Mouse (Mus musculus) hematopoietic stem cell, adult 5-6 weeks (primary cell): ENCODE data around the gene Pabpn1. TPM values are rescaled to one million over a fixed set of nuclear protein-coding genes. Genes with fewer than 3 reads are reported as not detected.
"Not testable (repeated sequence)": the region's sequence is repeated elsewhere in the genome, so short reads cannot be mapped to it uniquely, and the experiment has no call there.

ENCODE experiments used
- ATAC-seq, 2 experiments: fragments of 125-278 bp in 1 of 2; replicated peaks in 1 of 2; 2 replicates each; pipeline ENCODE4 v1.8.0; 2016 to 2017; ENCODE audit warnings: inconsistent platforms in 2 of 2, mild to moderate bottlenecking in 2 of 2, moderate number of reproducible peaks in 2 of 2, low read depth in 1 of 2, moderate TSS enrichment in 1 of 2; ENCODE audit not compliant: low FRiP score in 2 of 2, poor library complexity in 2 of 2, severe bottlenecking in 2 of 2, insufficient read depth in 1 of 2, low TSS enrichment in 1 of 2
- total RNA-seq: library from RNA; stranded (forward); fragments of 172-1452, 232-1000 nt; gene quantifications from 2 replicates; pipeline ENCODE4 v1.2.3, GENCODE M21; 2017

Gene Pabpn1
- total RNA-seq, 1 experiment from 2014 or later: 313 TPM

DNA sequence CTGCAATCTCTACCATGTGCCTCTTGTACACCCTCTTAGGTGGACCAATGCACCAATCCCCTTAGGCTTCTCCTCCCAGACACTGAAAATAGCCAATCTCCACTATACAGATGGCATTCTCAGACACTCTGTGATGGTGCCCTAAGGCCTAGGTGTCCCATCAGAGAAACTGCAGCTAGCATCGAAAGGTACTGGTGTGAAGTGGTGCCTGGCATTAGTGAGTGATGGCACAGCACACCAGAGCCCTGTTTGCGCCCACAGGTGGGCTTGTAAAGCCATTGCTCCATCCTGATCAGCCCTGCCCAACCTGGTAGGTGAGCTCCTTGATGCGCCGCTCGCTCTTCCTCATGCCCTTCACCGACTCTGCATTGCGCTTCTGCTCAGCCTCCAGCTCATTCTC is 51.7 kb downstream of the Pabpn1 start:
- ATAC-seq: no peak

DNA sequence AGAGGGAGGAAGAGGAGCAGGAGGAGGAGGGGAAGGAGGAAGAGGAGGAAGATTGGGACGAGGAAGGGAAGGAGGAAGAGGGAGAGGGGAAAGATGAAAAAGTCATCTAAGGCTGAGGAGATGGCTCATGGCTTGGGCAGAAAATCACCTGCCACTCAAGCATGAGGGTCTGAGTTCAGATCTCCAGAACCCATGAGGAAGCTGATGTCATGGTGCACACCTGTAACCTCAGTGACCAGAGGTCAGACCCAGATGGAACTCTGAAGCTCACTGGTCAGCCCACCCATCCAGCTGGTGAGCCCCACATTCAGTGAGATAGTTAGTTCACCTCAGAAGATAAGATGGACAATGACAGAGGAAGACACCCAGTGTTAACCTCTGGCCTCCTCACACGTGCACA is 52.6 kb downstream of the Pabpn1 start:
- ATAC-seq: no peak

DNA sequence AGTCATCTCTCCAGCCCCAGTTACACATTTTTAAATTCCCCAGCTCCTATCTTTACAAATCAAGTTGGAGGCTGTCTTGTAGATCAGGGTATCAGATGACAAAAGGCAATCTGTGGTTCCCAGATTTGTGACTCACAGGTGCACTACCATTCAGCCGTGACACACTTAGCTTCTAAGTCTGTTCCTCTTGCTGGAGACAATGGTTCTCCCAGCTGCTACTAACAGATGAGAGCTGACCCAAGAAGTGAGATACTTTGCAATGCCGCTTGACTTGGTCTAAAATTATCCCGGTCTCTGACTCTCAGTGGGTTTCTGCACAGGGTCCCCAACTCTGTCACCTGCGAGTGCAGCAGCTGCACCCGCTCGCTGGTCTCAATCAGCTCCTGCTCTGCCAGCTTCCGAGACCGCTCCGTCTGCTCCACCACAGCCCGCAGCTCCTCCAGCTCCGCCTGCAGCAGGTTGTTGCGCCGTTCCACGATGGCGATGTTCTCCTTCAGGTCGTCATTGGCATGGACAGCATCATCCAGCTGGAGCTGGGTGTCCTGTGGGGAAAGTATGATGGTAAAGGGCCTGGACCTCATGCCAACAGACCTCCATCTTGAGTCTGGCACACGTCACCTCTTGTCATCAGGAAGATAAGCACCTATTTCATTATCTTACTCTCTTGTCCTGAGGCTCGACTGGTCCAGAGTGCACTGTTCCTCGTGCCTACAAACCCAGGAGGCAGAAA is 53.8 kb downstream of the Pabpn1 start:
- no peak for ATAC-seq

DNA sequence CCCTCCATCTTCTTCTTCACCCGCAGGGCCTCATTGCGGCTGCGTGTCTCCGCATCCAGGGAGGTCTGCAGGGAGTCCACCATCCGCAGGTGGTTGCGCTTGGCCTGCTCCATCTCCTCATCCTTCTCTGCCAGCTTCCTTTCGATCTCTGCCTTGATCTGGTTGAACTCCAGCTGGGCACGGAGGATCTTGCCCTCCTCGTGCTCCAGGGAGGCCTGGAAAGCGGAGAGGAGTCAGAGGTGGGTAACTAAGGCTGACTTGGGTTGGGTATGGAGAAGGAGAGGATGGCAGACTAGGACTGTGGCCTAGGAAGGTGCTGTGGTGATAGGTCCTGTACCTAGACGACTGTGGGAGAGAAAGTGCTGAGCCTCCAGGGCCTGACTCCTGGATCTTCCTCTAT is 54.7 kb downstream of the Pabpn1 start:
- not testable (repeated sequence) for ATAC-seq

Other genes with a start within 250 kb of the Pabpn1 start
- gene 1700123O20Rik, start 206.3 kb upstream of the Pabpn1 start, total RNA-seq: 34.8 and 47.8 TPM in 2 replicates
- 261 and 357 TPM in 2 replicates for gene Acin1, start 205.6 kb upstream of the Pabpn1 start, total RNA-seq
- 1.1 TPM in 1 of 2 replicates, not detected in the other for gene Gm29776, start 193.7 kb upstream of the Pabpn1 start, total RNA-seq
- 11.4 and 25.4 TPM in 2 replicates for gene Cebpe, start 180.3 kb upstream of the Pabpn1 start, total RNA-seq
- gene Slc7a8, start 110.6 kb upstream of the Pabpn1 start, total RNA-seq: 2.3 and 3.2 TPM in 2 replicates
- not detected in 2 replicates for gene Rnf212b, start 78.4 kb upstream of the Pabpn1 start, total RNA-seq
- 11.3 and 19.1 TPM in 2 replicates for gene Homez, start 21.5 kb upstream of the Pabpn1 start, total RNA-seq
- gene Ppp1r3e, start 14.9 kb upstream of the Pabpn1 start, total RNA-seq: 2.6 and 3.6 TPM in 2 replicates
- gene Bcl2l2, start 9.1 kb upstream of the Pabpn1 start, total RNA-seq: 6.1 and 13.1 TPM in 2 replicates
- not detected in 2 replicates for gene Gm20521, start 9.1 kb upstream of the Pabpn1 start, total RNA-seq
- 0.94 and 4.6 TPM in 2 replicates for gene Slc22a17, start 20.6 kb downstream of the Pabpn1 start, total RNA-seq
- gene Efs, start 33.6 kb downstream of the Pabpn1 start, total RNA-seq: not detected in 2 replicates
- gene Il25, start 40.2 kb downstream of the Pabpn1 start, total RNA-seq: not detected in 2 replicates
- not detected in 2 replicates for gene Cmtm5, start 43.8 kb downstream of the Pabpn1 start, total RNA-seq
- not detected in 2 replicates for gene Myh6, start 74.4 kb downstream of the Pabpn1 start, total RNA-seq
- not detected in 2 replicates for gene Gm17428, start 84.4 kb downstream of the Pabpn1 start, total RNA-seq
- not detected in 2 replicates for gene Myh7, start 102.1 kb downstream of the Pabpn1 start, total RNA-seq
- gene Ngdn, start 123.0 kb downstream of the Pabpn1 start, total RNA-seq: 58.0 and 66.5 TPM in 2 replicates
- gene Zfhx2, start 199.8 kb downstream of the Pabpn1 start, total RNA-seq: 3.1 and 3.8 TPM in 2 replicates
- 9.0 and 17.9 TPM in 2 replicates for gene Thtpa, start 202.3 kb downstream of the Pabpn1 start, total RNA-seq
- 17.2 and 23.9 TPM in 2 replicates for gene Ap1g2, start 214.1 kb downstream of the Pabpn1 start, total RNA-seq
- not detected in 2 replicates for gene Jph4, start 224.4 kb downstream of the Pabpn1 start, total RNA-seq